Mouse (Mus musculus) fat pad, adult 2 months (tissue): ENCODE measurements around the gene Ssna1.
A peak's percentile ranks its signal among the peaks of the same experiment; 100 is the strongest.

Experiments used
- DNase-seq: peaks from one replicate; pipeline ENCODE4 v3.0.0-alpha.2; 2011; ENCODE audit warnings: low read depth, low spot score; ENCODE audit errors: extremely low read depth

The Ssna1 gene

GRCm38 (mm10) chr2:25233421-25233820 lies 38.8 kb downstream of the Ssna1 start:
- DNase-seq: no peak

- DNase-seq: no peak
These were observed 41.2 kb downstream of the Ssna1 start for GRCm38 (mm10) chr2:25231038-25231437.

GRCm38 (mm10) chr2:25230581-25230980 lies 41.7 kb downstream of the Ssna1 start:
- DNase-seq: no peak

GRCm38 (mm10) chr2:25229582-25229981 lies 42.7 kb downstream of the Ssna1 start:
- DNase-seq: no peak

- no peak for DNase-seq
These were observed 43.2 kb downstream of the Ssna1 start for GRCm38 (mm10) chr2:25228995-25229530.

- DNase-seq: peak; percentile 77
These were observed 43.8 kb downstream of the Ssna1 start for GRCm38 (mm10) chr2:25228431-25228889.

GRCm38 (mm10) chr2:25227406-25227805 lies 44.8 kb downstream of the Ssna1 start:
- DNase-seq: no peak

- DNase-seq: no peak
These were observed 45.4 kb downstream of the Ssna1 start for GRCm38 (mm10) chr2:25226864-25227263.

- DNase-seq: no peak
These were observed 46.3 kb downstream of the Ssna1 start for GRCm38 (mm10) chr2:25225811-25226379.

GRCm38 (mm10) chr2:25224766-25225752 lies 47.2 kb downstream of the Ssna1 start:
- DNase-seq: peak; percentile 96

- DNase-seq: no peak
These were observed 47.8 kb downstream of the Ssna1 start, which contains the start of gene Tubb4b for GRCm38 (mm10) chr2:25224492-25224765. Tubb4b (minus strand) TSS chr2:25224702.

- DNase-seq: no peak
These were observed 48.4 kb downstream of the Ssna1 start for GRCm38 (mm10) chr2:25223681-25224491.

- no peak for DNase-seq
These were observed 50.9 kb downstream of the Ssna1 start for GRCm38 (mm10) chr2:25221331-25221772.
